Mouse (Mus musculus): ENCODE results near the gene Xrn2. TPM values are rescaled to one million over a fixed set of nuclear protein-coding genes. Genes with fewer than 3 reads are reported as not detected.

Gene Xrn2
- total RNA-seq (2014; fragmentation: Nextera tagmentation) (189 and 238 TPM in 2 replicates), total RNA-seq (2017) (146 and 162 TPM in 2 replicates), polyA plus RNA-seq (2012) (12.3 and 16.9 TPM in 2 replicates)

DNA sequence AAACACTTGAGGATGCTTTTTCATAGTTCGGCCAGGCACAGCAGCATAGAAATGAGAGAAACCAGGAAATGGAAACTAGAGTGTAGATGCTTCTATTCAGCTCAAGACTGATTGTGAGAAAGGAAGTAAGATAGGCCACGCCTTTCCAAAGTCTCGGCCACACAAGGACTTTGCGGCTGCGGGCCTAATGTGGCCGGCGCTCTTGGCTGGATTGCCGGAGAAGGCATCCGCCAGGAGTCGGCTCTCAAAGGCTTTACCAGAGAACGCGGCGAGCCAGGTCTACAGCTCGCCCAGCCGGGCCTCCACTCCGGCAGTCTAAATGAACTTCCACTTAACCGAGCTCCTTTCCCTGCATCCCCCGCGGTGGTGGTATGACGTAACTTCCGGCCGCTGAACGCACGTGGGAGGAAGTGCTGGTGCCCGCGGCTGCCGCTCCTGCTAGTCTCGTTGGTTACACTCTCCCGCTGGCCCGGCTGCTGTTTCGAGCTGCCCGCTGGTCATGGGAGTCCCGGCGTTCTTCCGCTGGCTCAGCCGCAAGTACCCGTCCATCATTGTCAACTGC, at the start of gene Xrn2:
Xrn2 (plus strand) TSS at position 374 of the 562 bp plus-strand sequence.
- TF ChIP-seq CTCF (IDR thresholded peaks at IDR 0.05; ENCODE audit: low read depth, low read length) (no peak), TAL1 (conservative IDR thresholded peaks at IDR 0.05; ENCODE audit: low read depth, low read length) (no peak), GATA2 (IDR thresholded peaks at IDR 0.05; ENCODE audit: borderline replicate concordance, low read depth, low read length) (no peak), GATA1 (IDR thresholded peaks at IDR 0.05; ENCODE audit: borderline replicate concordance, low read length) (no peak), POLR2AphosphoS5 (IDR thresholded peaks at IDR 0.05; ENCODE audit: insufficient replicate concordance, low read depth, low read length) (no peak)
- ATAC-seq (ENCODE audit: extremely low read depth, insufficient number of reproducible peaks, low FRiP score, poor library complexity, severe bottlenecking) (peak; percentile 69), DNase-seq (ENCODE audit: low spot score) (peak; percentile 78)
- Histone ChIP-seq H3K36me3 (replicated peaks) (peaks cover 25% of the 10 kb centered on the region), H3K4me3 (ENCODE audit: low read depth, low read length) (peak within 1 kb of the TSS; percentile 96), H3K9me3 (replicated peaks) (no peaks in the 10 kb centered on the region), H3K27me3 (ENCODE audit: insufficient read depth, low read length) (no peaks in the 10 kb centered on the region), H3K4me1 (ENCODE audit: insufficient read depth, low read depth, low read length) (peaks cover 53% of the 10 kb centered on the region)

DNA sequence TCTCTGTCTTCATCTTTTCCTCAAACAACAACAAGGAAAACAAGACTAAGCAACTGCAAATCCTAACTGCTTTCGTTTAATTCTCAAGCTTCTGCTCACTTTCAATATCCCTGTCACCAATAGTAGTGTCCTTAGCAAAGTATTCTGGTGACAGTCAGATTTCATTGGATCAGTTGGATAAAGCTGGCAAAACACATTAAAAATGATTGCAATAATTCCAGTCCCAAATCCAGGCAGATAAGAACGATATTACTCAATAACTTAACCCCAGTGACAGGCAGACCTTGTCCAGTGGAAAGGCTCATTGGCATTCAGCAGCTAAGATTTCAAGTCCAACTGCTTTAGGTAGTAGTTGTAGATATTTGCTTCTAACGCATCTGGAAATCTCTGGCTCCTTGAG, 37.8 kb upstream of the Xrn2 start:
- H3K36me3 ChIP-seq (replicated peaks), result peaks cover 6% of the 10 kb centered on the region
- no peak overlapping the region for H3K4me3 ChIP-seq (ENCODE audit: low read depth, low read length)
- H3K27me3 ChIP-seq (ENCODE audit: insufficient read depth, low read length), result no peaks in the 10 kb centered on the region; the same call in 1 of the 2 replicates
- TF ChIP-seq POLR2AphosphoS5 (IDR thresholded peaks at IDR 0.05; ENCODE audit: insufficient replicate concordance, low read depth, low read length) (no peak), CTCF (IDR thresholded peaks at IDR 0.05; ENCODE audit: low read depth, low read length) (no peak), GATA2 (IDR thresholded peaks at IDR 0.05; ENCODE audit: borderline replicate concordance, low read depth, low read length) (no peak), TAL1 (conservative IDR thresholded peaks at IDR 0.05; ENCODE audit: low read depth, low read length) (no peak), GATA1 (IDR thresholded peaks at IDR 0.05; ENCODE audit: borderline replicate concordance, low read length) (no peak)
- no peak for ATAC-seq (ENCODE audit: extremely low read depth, insufficient number of reproducible peaks, low FRiP score, poor library complexity, severe bottlenecking)
- H3K4me1 ChIP-seq (ENCODE audit: insufficient read depth, low read depth, low read length), result no peaks in the 10 kb centered on the region; the same call in 1 of the 2 replicates
- no peak for DNase-seq (ENCODE audit: low spot score)
- no peaks in the 10 kb centered on the region for H3K9me3 ChIP-seq (replicated peaks)

DNA sequence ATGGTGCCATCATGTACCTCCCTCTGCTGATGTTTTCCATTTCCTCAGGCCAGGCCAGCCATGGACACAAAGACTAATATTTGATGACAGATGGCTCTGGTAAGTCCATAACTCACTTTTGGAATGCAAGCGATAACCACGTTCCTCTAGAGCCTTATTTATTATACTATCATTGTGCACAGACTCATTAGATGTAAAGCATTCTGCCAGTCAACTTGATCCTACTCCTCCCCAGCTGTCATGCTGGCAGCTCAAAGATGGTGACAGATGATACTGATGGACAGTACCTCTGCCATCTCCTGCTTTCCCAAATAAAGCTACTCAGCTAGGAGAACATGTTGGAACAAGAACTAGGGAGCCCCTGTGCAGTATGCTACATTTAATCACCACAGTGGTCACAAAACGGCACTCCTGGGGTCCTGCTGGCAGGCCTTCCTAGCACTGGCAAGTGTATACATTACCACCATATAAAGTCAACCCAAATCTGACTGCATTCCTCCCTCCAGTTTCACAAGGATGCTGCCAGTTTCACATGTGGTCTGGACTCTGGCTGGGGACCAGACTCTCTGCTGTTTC, 37.3 kb upstream of the Xrn2 start:
- Histone ChIP-seq H3K4me3 (ENCODE audit: low read depth, low read length) (no peak overlapping the region), H3K27me3 (ENCODE audit: insufficient read depth, low read length) (no peaks in the 10 kb centered on the region; the same call in 1 of the 2 replicates), H3K9me3 (replicated peaks) (no peaks in the 10 kb centered on the region), H3K36me3 (replicated peaks) (peaks cover under 1% of the 10 kb centered on the region), H3K4me1 (ENCODE audit: insufficient read depth, low read depth, low read length) (no peaks in the 10 kb centered on the region; the same call in 1 of the 2 replicates)
- TF ChIP-seq POLR2AphosphoS5 (IDR thresholded peaks at IDR 0.05; ENCODE audit: insufficient replicate concordance, low read depth, low read length) (no peak), CTCF (IDR thresholded peaks at IDR 0.05; ENCODE audit: low read depth, low read length) (no peak), GATA2 (IDR thresholded peaks at IDR 0.05; ENCODE audit: borderline replicate concordance, low read depth, low read length) (no peak), GATA1 (IDR thresholded peaks at IDR 0.05; ENCODE audit: borderline replicate concordance, low read length) (no peak), TAL1 (conservative IDR thresholded peaks at IDR 0.05; ENCODE audit: low read depth, low read length) (no peak)
- ATAC-seq (ENCODE audit: extremely low read depth, insufficient number of reproducible peaks, low FRiP score, poor library complexity, severe bottlenecking), result no peak
- DNase-seq (ENCODE audit: low spot score), result no peak

DNA sequence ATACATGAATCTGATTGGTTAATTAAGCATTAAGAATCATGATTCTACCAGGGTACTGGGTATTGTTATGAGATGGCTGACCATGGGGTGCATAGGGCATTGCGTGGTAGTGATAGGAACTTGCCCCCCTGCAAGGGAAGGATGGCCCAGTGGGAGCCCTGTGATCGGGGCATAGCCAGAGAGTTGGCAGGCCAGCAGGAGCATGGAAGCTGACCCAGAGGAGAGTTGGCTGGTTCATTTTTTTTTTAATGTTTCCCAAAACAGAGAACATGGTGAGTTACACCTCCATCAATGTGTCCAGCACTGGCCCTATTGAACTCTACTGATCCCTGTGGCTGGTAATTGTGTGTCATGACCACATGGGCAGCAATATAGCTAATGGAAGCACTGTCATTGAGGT, 30.0 kb upstream of the Xrn2 start:
- H3K9me3 ChIP-seq (replicated peaks), result 0 out of 2 replicates have a peak, but pooled peaks cover 3% of the 10 kb centered on the region
- ATAC-seq (ENCODE audit: extremely low read depth, insufficient number of reproducible peaks, low FRiP score, poor library complexity, severe bottlenecking) (no peak), DNase-seq (ENCODE audit: low spot score) (no peak)
- H3K4me1 ChIP-seq (ENCODE audit: insufficient read depth, low read depth, low read length), result no peaks in the 10 kb centered on the region
- no peak overlapping the region for H3K4me3 ChIP-seq (ENCODE audit: low read depth, low read length)
- H3K36me3 ChIP-seq (replicated peaks), result no peaks in the 10 kb centered on the region
- no peak for TF ChIP-seq CTCF (IDR thresholded peaks at IDR 0.05; ENCODE audit: low read depth, low read length)
- no peak for TF ChIP-seq TAL1 (conservative IDR thresholded peaks at IDR 0.05; ENCODE audit: low read depth, low read length)
- no peaks in the 10 kb centered on the region; the same call in 1 of the 2 replicates for H3K27me3 ChIP-seq (ENCODE audit: insufficient read depth, low read length)

DNA sequence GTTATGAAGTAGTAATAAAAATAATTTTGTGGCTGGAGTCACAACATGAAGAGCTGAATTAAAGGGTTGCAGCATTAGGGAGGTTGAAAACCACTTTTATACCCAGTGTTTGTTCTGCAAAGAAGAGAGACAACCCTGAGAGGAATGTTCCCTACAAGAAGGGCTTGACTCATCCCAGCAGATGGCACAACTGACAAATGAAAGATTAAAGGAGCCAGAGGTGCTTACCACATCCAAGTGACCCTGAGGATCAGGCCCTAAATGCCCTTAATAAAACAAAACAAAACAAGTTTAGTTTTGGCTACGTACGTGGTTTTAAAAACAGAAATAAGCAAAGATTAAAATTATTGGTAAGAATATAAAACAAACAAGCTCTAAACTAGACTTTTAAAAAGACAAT, 28.0 kb upstream of the Xrn2 start:
- Histone ChIP-seq H3K36me3 (replicated peaks) (no peaks in the 10 kb centered on the region), H3K4me1 (ENCODE audit: insufficient read depth, low read depth, low read length) (no peaks in the 10 kb centered on the region), H3K9me3 (replicated peaks) (0 out of 2 replicates have a peak, but pooled peaks cover 3% of the 10 kb centered on the region), H3K4me3 (ENCODE audit: low read depth, low read length) (no peak overlapping the region), H3K27me3 (ENCODE audit: insufficient read depth, low read length) (no peaks in the 10 kb centered on the region)
- DNase-seq (ENCODE audit: low spot score) (no peak), ATAC-seq (ENCODE audit: extremely low read depth, insufficient number of reproducible peaks, low FRiP score, poor library complexity, severe bottlenecking) (no peak)
- TF ChIP-seq POLR2AphosphoS5 (IDR thresholded peaks at IDR 0.05; ENCODE audit: insufficient replicate concordance, low read depth, low read length) (no peak), TAL1 (conservative IDR thresholded peaks at IDR 0.05; ENCODE audit: low read depth, low read length) (no peak), GATA1 (IDR thresholded peaks at IDR 0.05; ENCODE audit: borderline replicate concordance, low read length) (no peak), CTCF (IDR thresholded peaks at IDR 0.05; ENCODE audit: low read depth, low read length) (no peak), GATA2 (IDR thresholded peaks at IDR 0.05; ENCODE audit: borderline replicate concordance, low read depth, low read length) (no peak)

DNA sequence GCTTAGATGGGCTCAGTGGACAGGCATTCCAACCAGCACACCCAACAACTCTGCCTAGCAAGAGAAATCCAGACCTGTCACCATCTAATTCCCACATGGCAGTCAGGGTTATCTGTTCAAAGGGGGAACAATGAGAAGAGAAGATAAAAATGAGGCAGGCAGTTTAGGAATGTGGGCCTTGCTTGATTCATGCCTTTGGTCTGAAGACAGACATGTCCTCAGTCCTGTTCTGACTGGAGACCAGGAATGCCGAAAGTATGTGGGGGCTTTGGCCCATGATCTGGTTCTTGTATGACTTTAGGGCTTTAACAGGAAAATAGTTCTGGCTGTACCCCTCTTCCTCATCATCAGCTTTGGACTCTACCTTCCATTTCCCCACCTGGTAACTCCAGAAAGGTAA, 27.0 kb upstream of the Xrn2 start:
- no peak overlapping the region for H3K4me3 ChIP-seq (ENCODE audit: low read depth, low read length)
- no peak for TF ChIP-seq GATA2 (IDR thresholded peaks at IDR 0.05; ENCODE audit: borderline replicate concordance, low read depth, low read length)
- no peak for TF ChIP-seq TAL1 (conservative IDR thresholded peaks at IDR 0.05; ENCODE audit: low read depth, low read length)
- no peak for TF ChIP-seq CTCF (IDR thresholded peaks at IDR 0.05; ENCODE audit: low read depth, low read length)
- TF ChIP-seq POLR2AphosphoS5 (IDR thresholded peaks at IDR 0.05; ENCODE audit: insufficient replicate concordance, low read depth, low read length), result no peak
- no peak for TF ChIP-seq GATA1 (IDR thresholded peaks at IDR 0.05; ENCODE audit: borderline replicate concordance, low read length)
- DNase-seq (ENCODE audit: low spot score) (no peak), ATAC-seq (ENCODE audit: extremely low read depth, insufficient number of reproducible peaks, low FRiP score, poor library complexity, severe bottlenecking) (no peak)
- H3K27me3 ChIP-seq (ENCODE audit: insufficient read depth, low read length), result no peaks in the 10 kb centered on the region
- H3K36me3 ChIP-seq (replicated peaks), result no peaks in the 10 kb centered on the region
- H3K4me1 ChIP-seq (ENCODE audit: insufficient read depth, low read depth, low read length), result no peaks in the 10 kb centered on the region
- H3K9me3 ChIP-seq (replicated peaks), result 0 out of 2 replicates have a peak, but pooled peaks cover 3% of the 10 kb centered on the region

Measured in G1E (cell line).